Mouse (Mus musculus) erythroblast, embryonic 14.5 days (primary cell): Measurements from ENCODE around the gene Mthfd1l. TPM values are rescaled to one million over a fixed set of nuclear protein-coding genes. Genes with fewer than 3 reads are reported as not detected.

Source experiments
- H3K27me3 ChIP-seq: 2 replicates; pipeline ENCODE4 v1.6.1; 2012; ENCODE audit warnings: inconsistent platforms; ENCODE audit not compliant: control insufficient read depth
- H3K36me3 ChIP-seq: 2 replicates; pipeline ENCODE4 v1.6.1; 2012; ENCODE audit warnings: mild to moderate bottlenecking, inconsistent platforms; ENCODE audit not compliant: control insufficient read depth
- H3K4me1 ChIP-seq: 2 replicates; pipeline ENCODE4 v1.6.1; 2012; ENCODE audit warnings: inconsistent platforms; ENCODE audit not compliant: control insufficient read depth
- H3K4me3 ChIP-seq: replicated peaks from 2 replicates; pipeline ENCODE3; 2012; ENCODE audit warnings: moderate library complexity, mild to moderate bottlenecking, inconsistent platforms
- H3K9me3 ChIP-seq: 2 replicates; pipeline ENCODE4 v1.6.1; 2012; ENCODE audit warnings: low read length, inconsistent platforms, mixed read lengths; ENCODE audit not compliant: control insufficient read depth
- GATA1 ChIP-seq: IDR thresholded peaks from 2 replicates; pipeline ENCODE4 v1.6.1; 2012; ENCODE audit warnings: low read length, inconsistent platforms, mixed read lengths
- TAL1 ChIP-seq: IDR thresholded peaks from 3 replicates; pipeline ENCODE4 v1.6.1; 2012; ENCODE audit warnings: low read length, inconsistent platforms, mixed read lengths
- polyA plus RNA-seq: library from polyadenylated mRNA; stranded (reverse); fragments of >175 nt; gene quantifications from 2 replicates; pipeline ENCODE4 v1.2.3, GENCODE M21; 2012

The Mthfd1l gene
- polyA plus RNA-seq, 1 experiment, result 1.2 TPM

- H3K9me3 ChIP-seq, result no peaks in the 10 kb centered on the region
- no peak overlapping the region for H3K4me3 ChIP-seq
- TF ChIP-seq GATA1 (no peak), TAL1 (no peak)
- no peaks in the 10 kb centered on the region for H3K27me3 ChIP-seq
- H3K4me1 ChIP-seq, result no peaks in the 10 kb centered on the region
- no peaks in the 10 kb centered on the region for H3K36me3 ChIP-seq
Observed at GRCm38 (mm10) chr10:3943492-3944395, 29.2 kb upstream of the Mthfd1l start.

DNA sequence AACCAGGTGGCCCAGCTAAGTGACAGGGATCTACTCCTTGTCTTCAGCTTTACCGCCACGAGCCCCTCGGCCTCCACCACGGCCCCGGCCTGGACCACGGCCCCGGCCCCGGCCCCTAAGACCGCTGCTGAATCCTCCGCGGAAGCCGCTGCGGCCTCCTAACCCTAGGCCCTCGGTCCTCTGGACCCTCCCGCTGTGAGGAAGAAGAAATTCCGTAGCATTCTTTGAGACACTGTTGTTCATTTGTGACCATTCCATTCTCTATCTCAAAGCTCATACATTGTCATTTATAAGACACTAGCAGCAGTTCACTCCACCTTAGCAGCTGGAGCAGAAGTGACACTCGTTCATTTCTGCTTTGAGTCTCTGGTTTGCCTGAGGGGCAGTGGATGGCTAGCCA lies 26.0 kb upstream of the Mthfd1l start:
- no peak overlapping the region for H3K4me3 ChIP-seq
- no peaks in the 10 kb centered on the region for H3K36me3 ChIP-seq
- H3K9me3 ChIP-seq, result no peaks in the 10 kb centered on the region
- TF ChIP-seq GATA1, result no peak
- TF ChIP-seq TAL1, result no peak
- no peaks in the 10 kb centered on the region for H3K4me1 ChIP-seq
- H3K27me3 ChIP-seq, result no peaks in the 10 kb centered on the region

DNA sequence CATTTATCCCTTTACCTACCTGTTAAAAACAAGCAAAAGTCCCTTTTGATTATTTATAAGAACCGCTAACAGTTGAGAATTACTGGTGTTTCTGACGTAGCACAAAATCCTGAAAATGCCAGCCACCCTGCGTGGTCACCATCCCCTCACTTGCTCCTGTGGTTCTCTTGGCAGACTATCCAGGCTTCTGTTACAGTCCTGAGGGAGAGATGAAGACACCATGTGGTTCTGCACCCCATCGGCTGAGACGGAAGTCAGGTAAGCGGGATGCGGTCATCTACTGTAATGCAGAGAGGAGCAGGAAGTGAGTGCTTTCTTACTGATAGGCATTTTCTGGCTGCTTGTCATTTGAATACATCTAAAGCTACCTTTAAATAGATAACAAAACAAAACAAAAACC lies 25.6 kb upstream of the Mthfd1l start:
- Histone ChIP-seq H3K36me3 (no peaks in the 10 kb centered on the region), H3K27me3 (no peaks in the 10 kb centered on the region), H3K9me3 (no peaks in the 10 kb centered on the region), H3K4me3 (no peak overlapping the region), H3K4me1 (no peaks in the 10 kb centered on the region)
- no peak for TF ChIP-seq TAL1
- no peak for TF ChIP-seq GATA1

GRCm38 (mm10) chr10:3949306-3949705 lies 23.6 kb upstream of the Mthfd1l start:
- Histone ChIP-seq H3K27me3 (no peaks in the 10 kb centered on the region), H3K9me3 (no peaks in the 10 kb centered on the region), H3K36me3 (no peaks in the 10 kb centered on the region), H3K4me3 (no peak overlapping the region), H3K4me1 (no peaks in the 10 kb centered on the region)
- TF ChIP-seq TAL1 (no peak), GATA1 (no peak)

GRCm38 (mm10) chr10:3956471-3956870 lies 16.4 kb upstream of the Mthfd1l start:
- Histone ChIP-seq H3K36me3 (no peaks in the 10 kb centered on the region), H3K27me3 (no peaks in the 10 kb centered on the region), H3K9me3 (no peaks in the 10 kb centered on the region), H3K4me3 (no peak overlapping the region), H3K4me1 (no peaks in the 10 kb centered on the region)
- TF ChIP-seq GATA1 (no peak), TAL1 (no peak)

DNA sequence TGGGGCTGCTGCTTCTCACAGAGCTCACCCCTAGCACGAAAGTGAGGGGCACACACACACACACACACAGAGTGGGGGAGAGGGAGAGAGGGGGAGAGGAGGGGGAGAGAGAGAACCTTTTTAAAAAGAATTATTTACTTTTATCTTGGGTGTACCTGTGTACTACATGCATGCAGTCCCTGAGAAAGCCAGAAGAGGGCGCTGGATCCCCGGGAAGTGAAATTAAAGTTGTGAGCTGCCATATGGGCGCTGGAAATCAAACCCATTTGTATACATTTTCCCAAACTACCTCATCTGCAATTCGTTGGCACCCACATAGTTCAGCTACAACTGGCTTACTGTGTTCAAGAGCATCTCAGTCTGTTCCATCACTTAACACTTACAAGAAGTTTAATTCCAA lies 14.3 kb upstream of the Mthfd1l start:
- TF ChIP-seq GATA1 (no peak), TAL1 (no peak)
- H3K4me3 ChIP-seq, result no peak overlapping the region
- H3K9me3 ChIP-seq, result no peaks in the 10 kb centered on the region
- no peaks in the 10 kb centered on the region for H3K27me3 ChIP-seq
- H3K4me1 ChIP-seq, result no peaks in the 10 kb centered on the region
- no peaks in the 10 kb centered on the region for H3K36me3 ChIP-seq

DNA sequence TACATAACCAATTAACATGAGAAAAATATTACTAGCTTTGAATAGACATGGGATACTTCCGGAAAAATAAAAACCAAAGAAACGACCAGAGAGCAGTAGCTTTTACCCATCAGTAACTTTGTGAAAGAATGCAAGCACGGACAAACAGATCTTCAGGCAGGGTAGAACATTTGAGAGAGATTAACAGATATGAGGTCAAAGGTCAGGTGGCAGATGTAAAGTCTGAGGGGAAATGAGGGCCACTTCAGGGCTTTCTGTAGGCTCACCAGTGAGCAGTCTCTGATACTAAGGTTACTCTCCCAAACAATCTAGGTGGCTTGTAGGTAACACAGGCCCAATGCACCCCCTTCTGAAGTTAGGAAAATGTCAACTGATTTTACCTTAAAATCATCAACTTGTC lies 3.9 kb upstream of the Mthfd1l start:
- H3K27me3 ChIP-seq, result no peaks in the 10 kb centered on the region
- peaks cover 27% of the 10 kb centered on the region for H3K4me1 ChIP-seq
- no peak overlapping the region for H3K4me3 ChIP-seq
- TF ChIP-seq TAL1, result no peak
- no peak for TF ChIP-seq GATA1
- no peaks in the 10 kb centered on the region for H3K9me3 ChIP-seq
- no peaks in the 10 kb centered on the region for H3K36me3 ChIP-seq

DNA sequence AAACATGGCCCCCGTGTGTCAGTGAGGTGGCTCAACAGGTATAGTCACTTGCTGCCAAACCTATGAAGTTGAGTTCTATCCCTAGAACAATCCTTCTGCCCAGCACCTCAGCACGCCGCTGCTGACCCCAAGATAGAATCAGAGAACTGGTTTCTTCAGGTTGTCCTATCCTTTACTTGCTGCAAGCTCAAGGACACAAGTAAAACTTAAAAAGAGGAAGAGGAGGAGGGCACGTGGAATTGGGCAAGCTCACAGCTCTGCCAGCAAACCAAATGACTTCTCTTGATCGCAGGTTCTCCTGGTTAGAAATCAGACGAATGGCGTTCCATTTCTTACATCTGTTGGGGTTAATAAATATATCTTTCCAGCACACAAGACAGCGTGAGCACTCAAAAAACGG lies 681 bp upstream of the Mthfd1l start:
- peaks cover 58% of the 10 kb centered on the region for H3K4me1 ChIP-seq
- TF ChIP-seq GATA1, result no peak
- no peak for TF ChIP-seq TAL1
- peaks cover 11% of the 10 kb centered on the region for H3K36me3 ChIP-seq
- H3K9me3 ChIP-seq, result no peaks in the 10 kb centered on the region
- peak overlapping the region; percentile 92 for H3K4me3 ChIP-seq
- H3K27me3 ChIP-seq, result no peaks in the 10 kb centered on the region

- peak overlapping the region; percentile 92 for H3K4me3 ChIP-seq
- peaks cover 25% of the 10 kb centered on the region for H3K36me3 ChIP-seq
- TF ChIP-seq GATA1 (no peak), TAL1 (no peak)
- H3K27me3 ChIP-seq, result no peaks in the 10 kb centered on the region
- H3K9me3 ChIP-seq, result no peaks in the 10 kb centered on the region
- peaks cover 59% of the 10 kb centered on the region for H3K4me1 ChIP-seq
Observed at GRCm38 (mm10) chr10:3973589-3974070, 712 bp downstream of the Mthfd1l start.

DNA sequence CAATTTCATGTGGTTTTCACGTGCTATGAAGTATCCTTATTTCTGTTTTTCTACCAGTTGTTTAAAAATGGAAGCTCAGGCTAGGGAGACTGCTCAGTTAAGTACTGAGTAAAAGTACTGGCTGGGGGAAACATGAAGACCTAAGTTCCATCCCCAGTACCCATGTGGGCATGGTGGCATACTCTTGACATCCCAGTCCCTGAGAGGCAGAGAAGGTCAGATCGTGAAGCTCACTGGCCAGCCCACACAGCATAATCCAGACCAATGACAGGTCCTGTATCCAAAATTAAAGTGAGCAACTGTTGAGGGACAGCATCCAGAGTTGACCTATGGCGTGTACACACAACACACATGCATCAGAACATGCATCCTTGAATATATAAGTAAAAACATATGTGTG lies 1.5 kb downstream of the Mthfd1l start:
- Histone ChIP-seq H3K27me3 (no peaks in the 10 kb centered on the region), H3K36me3 (peaks cover 32% of the 10 kb centered on the region), H3K4me3 (peak overlapping the region; percentile 92), H3K9me3 (peaks cover 3% of the 10 kb centered on the region; the same call in 1 of the 2 replicates), H3K4me1 (peaks cover 59% of the 10 kb centered on the region)
- TF ChIP-seq GATA1 (no peak), TAL1 (no peak)
